Mouse (Mus musculus) midbrain, embryonic 11.5 days (tissue): ENCODE data around the gene Tanc1. TPM values are rescaled to one million over a fixed set of nuclear protein-coding genes. Genes with fewer than 3 reads are reported as not detected.

Source experiments
- ATAC-seq: fragments of 200-750 bp; cut with Nextera tagmentation; 2 replicates; pipeline ENCODE4 v1.8.0; 2017; ENCODE audit warnings: moderate TSS enrichment, moderate library complexity; ENCODE audit not compliant: low FRiP score
- DNase-seq: peaks from one replicate; pipeline ENCODE4 v3.0.0; 2015; ENCODE audit warnings: low spot score; ENCODE audit errors: missing footprints
- H3K27ac ChIP-seq: fragments of 300-500 bp; sonication (generic); 2 replicates; pipeline ENCODE4 v1.5.1; 2014; ENCODE audit warnings: low read depth, low read length
- H3K27me3 ChIP-seq: fragments of 300-500 bp; sonication (generic); 2 replicates; pipeline ENCODE4 v1.6.1; 2014; ENCODE audit warnings: mild to moderate bottlenecking, low read length, moderate library complexity, mixed read lengths; ENCODE audit not compliant: control insufficient read depth, insufficient read depth
- H3K36me3 ChIP-seq: fragments of 300-500 bp; sonication (generic); 2 replicates; pipeline ENCODE4 v1.6.1; 2014; ENCODE audit warnings: mild to moderate bottlenecking, low read length, moderate library complexity, mixed read lengths; ENCODE audit not compliant: control insufficient read depth, insufficient read depth
- H3K4me1 ChIP-seq: fragments of 300-500 bp; sonication (generic); 2 replicates; pipeline ENCODE4 v1.6.1; 2014; ENCODE audit warnings: low read length; ENCODE audit not compliant: control insufficient read depth, insufficient read depth
- H3K4me2 ChIP-seq: fragments of 300-500 bp; sonication (generic); 2 replicates; pipeline ENCODE4 v1.6.1; 2014; ENCODE audit warnings: mild to moderate bottlenecking, moderate library complexity
- H3K4me3 ChIP-seq: fragments of 300-500 bp; sonication (generic); 2 replicates; pipeline ENCODE4 v1.5.1; 2014; ENCODE audit warnings: low read depth, low read length
- H3K9ac ChIP-seq: fragments of 300-500 bp; sonication (generic); 2 replicates; pipeline ENCODE4 v1.6.1; 2014; ENCODE audit warnings: low read length
- H3K9me3 ChIP-seq: fragments of 300-500 bp; sonication (generic); 2 replicates; pipeline ENCODE4 v1.6.1; 2016; ENCODE audit warnings: low read length; ENCODE audit not compliant: control insufficient read depth
- WGBS: fragments of 180-500 bp; shearing (Covaris S2); extraction: QIAGEN DNeasy Blood & Tissue Kit; methylation state at CpG from one replicate; pipeline ENCODE4 v1.1.7; 2014; 5-methylcytosine and 5-hydroxymethylcytosine counted together
- polyA plus RNA-seq: library from polyadenylated mRNA; unstranded; fragments of >200 nt; fragmentation: Nextera tagmentation; extraction: Ambion mirVana; gene quantifications from 2 replicates; pipeline ENCODE4 v1.2.1, GENCODE M21; 2014

The Tanc1 gene
- polyA plus RNA-seq, 1 experiment from 2014 or later, result 6.7 TPM

GRCm38 (mm10) chr2:59830151-59830550, 218.3 kb downstream of the Tanc1 start:
- H3K4me1 ChIP-seq, result peaks cover 6% of the 10 kb centered on the region
- DNase-seq (no peak), ATAC-seq (peak; percentile 25; the same call in 1 of the 2 replicates)
- H3K27me3 ChIP-seq, result no peaks in the 10 kb centered on the region
- no peak overlapping the region; the same call in 1 of the 2 replicates for H3K9ac ChIP-seq
- H3K9me3 ChIP-seq, result no peaks in the 10 kb centered on the region
- WGBS, result 30% methylated on average over 9 of the region's 9 CpGs
- H3K4me2 ChIP-seq, result no peak overlapping the region
- no peak overlapping the region for H3K4me3 ChIP-seq
- no peak overlapping the region for H3K27ac ChIP-seq
- H3K36me3 ChIP-seq, result no peaks in the 10 kb centered on the region

- H3K9me3 ChIP-seq, result no peaks in the 10 kb centered on the region
- 89% methylated on average over 5 of the region's 5 CpGs for WGBS
- peaks cover 6% of the 10 kb centered on the region for H3K4me1 ChIP-seq
- H3K9ac ChIP-seq, result no peak overlapping the region
- no peak overlapping the region for H3K4me2 ChIP-seq
- DNase-seq (no peak), ATAC-seq (no peak)
- H3K27ac ChIP-seq, result no peak overlapping the region
- H3K36me3 ChIP-seq, result no peaks in the 10 kb centered on the region
- H3K27me3 ChIP-seq, result no peaks in the 10 kb centered on the region
- H3K4me3 ChIP-seq, result no peak overlapping the region
Observed at GRCm38 (mm10) chr2:59830940-59831339, 219.1 kb downstream of the Tanc1 start.

DNA sequence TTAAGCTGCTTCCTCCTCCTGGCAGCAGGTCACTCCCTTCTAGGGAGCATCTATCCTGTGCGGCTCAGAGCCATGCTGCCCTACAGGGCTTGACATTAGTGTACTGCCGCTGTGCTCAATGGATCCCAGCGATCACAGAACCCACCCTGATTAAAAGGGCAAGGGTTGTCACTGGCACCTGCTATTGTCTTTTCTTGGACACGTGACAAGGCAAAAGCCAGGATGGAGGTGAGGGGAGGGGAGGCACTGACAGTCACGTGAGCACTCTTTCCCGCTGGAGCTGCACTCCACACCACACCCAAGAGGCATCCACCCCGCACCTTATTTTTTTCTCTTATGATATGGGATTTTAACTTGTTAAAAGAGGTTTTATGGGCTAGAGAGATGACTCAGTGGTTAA, 220.0 kb downstream of the Tanc1 start:
- Histone ChIP-seq H3K4me1 (peaks cover 6% of the 10 kb centered on the region), H3K4me2 (no peak overlapping the region), H3K9me3 (no peaks in the 10 kb centered on the region), H3K27me3 (no peaks in the 10 kb centered on the region), H3K36me3 (no peaks in the 10 kb centered on the region), H3K27ac (no peak overlapping the region), H3K4me3 (no peak overlapping the region), H3K9ac (no peak overlapping the region)
- 78% methylated on average over 7 of the region's 7 CpGs for whole genome bisulfite sequencing
- no peak for ATAC-seq
- DNase-seq, result no peak

DNA sequence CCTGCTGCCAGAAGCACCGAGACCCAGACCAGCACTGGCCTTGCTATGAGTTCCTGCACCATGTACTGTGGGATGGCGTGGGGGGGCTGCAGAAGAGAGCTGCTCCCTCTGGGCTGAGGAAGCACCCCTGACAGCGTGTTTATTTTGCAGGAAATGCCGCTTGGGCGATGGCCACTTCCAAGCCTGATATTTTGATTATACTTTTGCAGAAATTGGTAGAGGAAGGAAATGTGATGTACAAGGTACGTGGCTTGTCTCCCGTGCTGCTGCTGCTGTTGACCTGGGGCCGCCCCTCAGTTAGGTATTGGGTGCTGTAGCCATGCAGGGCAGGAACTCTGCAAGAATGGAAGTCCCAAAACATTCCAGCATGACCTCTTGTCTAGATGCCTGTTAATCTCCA, 227.0 kb downstream of the Tanc1 start:
- 87% methylated on average over 8 of the region's 8 CpGs for WGBS
- H3K4me1 ChIP-seq, result no peaks in the 10 kb centered on the region
- H3K9ac ChIP-seq, result no peak overlapping the region
- no peak for DNase-seq
- no peak overlapping the region for H3K27ac ChIP-seq
- no peaks in the 10 kb centered on the region for H3K36me3 ChIP-seq
- no peak overlapping the region for H3K4me2 ChIP-seq
- ATAC-seq, result no peak
- H3K4me3 ChIP-seq, result no peak overlapping the region
- H3K27me3 ChIP-seq, result no peaks in the 10 kb centered on the region
- no peaks in the 10 kb centered on the region for H3K9me3 ChIP-seq

- no peak for ATAC-seq
- Histone ChIP-seq H3K9ac (no peak overlapping the region), H3K27ac (no peak overlapping the region), H3K4me2 (no peak overlapping the region), H3K4me1 (no peaks in the 10 kb centered on the region), H3K9me3 (no peaks in the 10 kb centered on the region), H3K36me3 (no peaks in the 10 kb centered on the region), H3K4me3 (no peak overlapping the region), H3K27me3 (no peaks in the 10 kb centered on the region)
- 85% methylated on average over 2 of the region's 2 CpGs for WGBS
- DNase-seq, result no peak
Observed at GRCm38 (mm10) chr2:59839755-59840154, 227.9 kb downstream of the Tanc1 start.

GRCm38 (mm10) chr2:59840191-59840590, 228.3 kb downstream of the Tanc1 start:
- no peak overlapping the region for H3K9ac ChIP-seq
- H3K4me3 ChIP-seq, result no peak overlapping the region
- H3K4me2 ChIP-seq, result no peak overlapping the region
- H3K36me3 ChIP-seq, result no peaks in the 10 kb centered on the region
- WGBS, result 56% methylated on average over 4 of the region's 4 CpGs
- H3K27ac ChIP-seq, result no peak overlapping the region
- no peak for ATAC-seq
- H3K4me1 ChIP-seq, result no peaks in the 10 kb centered on the region
- no peaks in the 10 kb centered on the region for H3K9me3 ChIP-seq
- no peaks in the 10 kb centered on the region for H3K27me3 ChIP-seq
- DNase-seq, result no peak

- 62% methylated on average over 11 of the region's 12 CpGs for WGBS
- DNase-seq, result no peak
- no peak overlapping the region for H3K27ac ChIP-seq
Observed at GRCm38 (mm10) chr2:59841189-59841939, 229.5 kb downstream of the Tanc1 start.

GRCm38 (mm10) chr2:59841944-59842343, 230.1 kb downstream of the Tanc1 start:
- H3K27me3 ChIP-seq, result no peaks in the 10 kb centered on the region
- H3K27ac ChIP-seq, result no peak overlapping the region
- H3K4me2 ChIP-seq, result no peak overlapping the region
- WGBS, result 80% methylated on average over 11 of the region's 11 CpGs
- H3K36me3 ChIP-seq, result no peaks in the 10 kb centered on the region
- H3K4me3 ChIP-seq, result no peak overlapping the region
- H3K9ac ChIP-seq, result no peak overlapping the region
- no peaks in the 10 kb centered on the region for H3K4me1 ChIP-seq
- DNase-seq (no peak), ATAC-seq (no peak)
- no peaks in the 10 kb centered on the region for H3K9me3 ChIP-seq

More at GRCm38 (mm10) chr2:59841189-59841939, 229.5 kb downstream of the Tanc1 start:
- Histone ChIP-seq H3K36me3 (no peaks in the 10 kb centered on the region), H3K4me2 (no peak overlapping the region), H3K4me3 (no peak overlapping the region), H3K9me3 (no peaks in the 10 kb centered on the region), H3K4me1 (no peaks in the 10 kb centered on the region), H3K9ac (no peak overlapping the region), H3K27me3 (no peaks in the 10 kb centered on the region)
- ATAC-seq, result peak; percentile 40; the same call in 1 of the 2 replicates

GRCm38 (mm10) chr2:59842556-59843008, 230.7 kb downstream of the Tanc1 start:
- Histone ChIP-seq H3K4me3 (no peak overlapping the region), H3K9me3 (no peaks in the 10 kb centered on the region), H3K4me2 (no peak overlapping the region), H3K9ac (no peak overlapping the region), H3K4me1 (no peaks in the 10 kb centered on the region), H3K27me3 (no peaks in the 10 kb centered on the region), H3K36me3 (no peaks in the 10 kb centered on the region), H3K27ac (no peak overlapping the region)
- ATAC-seq (no peak), DNase-seq (no peak)
- 73% methylated on average over 6 of the region's 6 CpGs for WGBS
